Mouse (Mus musculus) kidney, adult 11 months (tissue): ENCODE measurements around the gene Sub1.

Experiments used
- DNase-seq: peaks from one replicate; pipeline ENCODE4 v3.0.0; 2022

The Sub1 gene

DNA sequence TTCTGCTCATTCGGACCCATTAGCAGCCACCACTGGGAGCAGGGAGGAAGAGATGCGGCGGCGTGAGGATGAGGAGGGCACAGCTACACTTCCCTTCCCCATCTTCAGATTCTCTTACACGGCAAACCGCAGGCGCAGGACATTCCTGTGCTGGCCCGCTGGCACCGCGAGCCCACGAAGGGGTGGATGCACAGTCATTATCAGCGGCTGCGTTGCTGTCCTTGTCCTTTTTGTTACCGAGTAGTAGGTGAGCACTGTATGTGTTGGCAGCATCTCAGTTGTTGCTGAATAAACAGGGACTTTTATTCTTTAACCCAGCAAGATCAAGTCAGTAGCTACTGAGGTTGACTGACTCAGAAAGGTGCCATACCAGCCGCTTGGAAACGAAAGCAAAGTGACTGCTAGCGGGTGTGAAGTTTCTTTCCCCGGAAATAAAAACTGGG lies 13.8 kb upstream of the Sub1 start:
- DNase-seq: peak; percentile 13

- DNase-seq: no peak
These were observed 13.2 kb upstream of the Sub1 start for GRCm38 (mm10) chr15:12009712-12010601.

- no peak for DNase-seq
These were observed 12.1 kb upstream of the Sub1 start for GRCm38 (mm10) chr15:12008894-12009293.

GRCm38 (mm10) chr15:12007971-12008800 lies 11.4 kb upstream of the Sub1 start:
- no peak for DNase-seq

- DNase-seq: no peak
These were observed 10.6 kb upstream of the Sub1 start for GRCm38 (mm10) chr15:12007421-12007820.

GRCm38 (mm10) chr15:12006169-12006568 lies 9.4 kb upstream of the Sub1 start:
- DNase-seq: no peak

DNA sequence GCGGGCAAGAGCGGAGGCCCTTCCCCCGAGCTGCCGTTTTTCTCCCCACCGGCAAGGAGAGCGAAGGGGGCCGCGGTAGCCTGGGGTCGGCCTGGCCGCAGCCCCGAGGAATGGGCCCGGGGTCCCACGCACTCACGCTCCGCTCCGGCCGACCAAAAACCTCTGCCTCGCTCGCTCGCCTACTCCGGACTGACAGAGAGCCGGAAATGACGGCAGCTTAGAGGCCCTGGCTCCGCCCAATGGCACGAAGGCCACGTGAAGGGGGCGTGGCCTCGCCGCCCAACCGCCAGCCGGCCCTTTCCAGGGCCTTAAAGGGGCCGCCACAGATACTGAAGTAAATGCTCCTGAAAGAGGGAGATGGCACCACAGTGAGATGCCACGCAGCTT lies 975 bp downstream of the Sub1 start:
- peak; percentile 91 for DNase-seq

GRCm38 (mm10) chr15:11994921-11995814 lies 1.6 kb downstream of the Sub1 start:
- peak; percentile 37 for DNase-seq

GRCm38 (mm10) chr15:11994006-11994405 lies 2.8 kb downstream of the Sub1 start:
- no peak for DNase-seq

DNA sequence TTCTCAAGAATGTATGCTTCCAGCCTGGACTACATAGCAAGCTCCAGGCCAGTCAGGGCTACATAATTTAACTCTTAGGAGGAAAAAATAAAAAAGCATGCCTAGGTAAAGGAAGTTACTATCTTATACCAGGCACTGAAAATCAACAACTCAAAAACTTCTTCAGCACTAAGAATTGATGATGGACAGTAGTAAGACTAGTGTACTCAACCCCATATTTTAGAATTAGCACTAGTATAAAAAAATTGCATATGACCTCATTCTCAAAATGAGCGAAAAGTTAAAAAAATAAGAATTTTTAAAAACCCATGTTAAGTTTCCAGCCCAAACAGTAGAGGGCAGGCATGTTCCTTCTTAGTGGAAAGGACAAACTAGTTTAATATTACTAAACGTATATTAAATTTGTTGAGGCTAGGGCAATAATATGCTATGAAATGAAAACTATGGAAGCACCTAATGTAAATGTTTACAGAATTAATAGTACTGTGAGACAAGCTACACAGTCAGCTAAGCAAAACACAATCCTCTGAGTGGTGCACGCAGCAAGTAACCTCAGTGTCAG lies 5.2 kb downstream of the Sub1 start:
- DNase-seq: no peak

GRCm38 (mm10) chr15:11988580-11988979 lies 8.2 kb downstream of the Sub1 start:
- DNase-seq: no peak

GRCm38 (mm10) chr15:11987892-11988291 lies 8.9 kb downstream of the Sub1 start:
- no peak for DNase-seq

DNA sequence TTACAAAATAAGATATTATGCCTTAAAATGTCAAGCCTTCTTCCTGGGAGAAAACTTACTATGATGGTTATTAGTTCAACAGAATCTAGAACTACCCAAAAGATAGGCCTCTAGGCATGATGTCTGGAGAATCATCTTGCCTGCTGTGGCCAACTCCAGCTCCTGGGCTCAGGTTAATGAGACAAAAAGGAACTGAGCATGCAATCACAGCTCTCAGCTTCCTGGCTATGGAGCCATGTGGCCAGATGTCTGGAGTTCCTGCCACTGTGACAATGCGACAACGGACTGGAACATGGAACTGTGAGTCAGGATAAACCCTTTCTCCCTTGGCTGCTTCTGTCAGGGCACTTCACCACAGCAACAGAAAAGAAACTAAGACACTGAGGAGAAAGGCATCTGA lies 14.8 kb downstream of the Sub1 start:
- DNase-seq: no peak

- DNase-seq: no peak
These were observed 15.3 kb downstream of the Sub1 start for GRCm38 (mm10) chr15:11981501-11981900.

DNA sequence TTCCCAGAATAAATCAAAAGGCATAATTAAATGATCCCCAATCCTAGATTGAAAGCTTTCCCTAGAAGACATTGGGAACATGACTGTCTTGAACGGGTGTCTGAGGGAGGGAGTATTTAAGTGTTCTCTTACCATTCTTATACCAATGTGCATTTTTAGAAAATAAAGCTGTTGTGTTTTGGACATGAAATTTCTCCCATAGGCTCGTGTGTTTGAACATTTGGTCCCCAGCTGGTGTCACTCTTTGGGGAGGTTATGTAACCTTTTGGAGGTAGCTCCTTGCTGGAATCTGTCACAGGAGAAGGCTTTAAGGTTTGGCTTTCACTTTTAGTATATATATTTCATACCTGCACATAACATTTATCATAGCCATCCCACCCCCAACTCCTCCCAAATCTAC lies 18.6 kb downstream of the Sub1 start:
- no peak for DNase-seq

DNA sequence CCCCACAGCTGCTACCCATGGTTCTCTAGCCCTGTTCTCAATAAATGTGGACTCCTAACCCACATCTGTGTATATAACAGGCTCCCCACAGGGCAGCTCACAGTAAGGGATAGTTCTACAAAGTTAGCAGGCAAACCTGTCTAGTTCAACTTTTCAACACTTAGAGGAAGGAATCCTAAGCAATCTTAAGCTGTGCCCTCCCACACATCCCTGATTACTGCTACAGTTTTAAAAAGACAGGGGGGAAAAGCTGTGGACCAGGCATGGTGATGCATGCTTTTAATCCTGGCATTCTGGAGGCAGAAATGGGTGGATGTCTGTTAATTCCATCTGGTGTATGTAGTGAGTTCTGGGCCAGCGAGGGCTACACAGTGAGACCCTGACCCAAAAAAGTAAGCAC lies 19.7 kb downstream of the Sub1 start:
- DNase-seq: no peak

DNA sequence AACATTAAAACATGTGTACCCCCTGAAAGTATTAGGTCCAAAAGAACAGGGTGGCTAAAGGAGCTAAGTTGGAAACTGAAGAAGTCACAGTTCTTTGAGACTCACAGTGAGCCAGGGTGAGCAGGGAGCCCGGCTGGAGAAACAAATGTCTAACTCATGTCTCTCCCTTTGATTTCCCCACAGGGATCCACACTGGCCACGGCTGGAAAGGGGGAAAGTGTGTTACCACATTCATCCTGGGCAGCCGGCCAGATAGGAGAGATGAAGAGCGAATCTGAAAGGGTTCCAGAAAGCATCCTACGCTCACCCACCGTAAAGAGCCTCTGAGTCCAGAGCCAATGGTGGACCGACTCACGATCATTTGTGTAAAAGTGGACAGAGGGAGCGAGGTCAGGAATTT lies 20.9 kb downstream of the Sub1 start:
- DNase-seq: no peak

DNA sequence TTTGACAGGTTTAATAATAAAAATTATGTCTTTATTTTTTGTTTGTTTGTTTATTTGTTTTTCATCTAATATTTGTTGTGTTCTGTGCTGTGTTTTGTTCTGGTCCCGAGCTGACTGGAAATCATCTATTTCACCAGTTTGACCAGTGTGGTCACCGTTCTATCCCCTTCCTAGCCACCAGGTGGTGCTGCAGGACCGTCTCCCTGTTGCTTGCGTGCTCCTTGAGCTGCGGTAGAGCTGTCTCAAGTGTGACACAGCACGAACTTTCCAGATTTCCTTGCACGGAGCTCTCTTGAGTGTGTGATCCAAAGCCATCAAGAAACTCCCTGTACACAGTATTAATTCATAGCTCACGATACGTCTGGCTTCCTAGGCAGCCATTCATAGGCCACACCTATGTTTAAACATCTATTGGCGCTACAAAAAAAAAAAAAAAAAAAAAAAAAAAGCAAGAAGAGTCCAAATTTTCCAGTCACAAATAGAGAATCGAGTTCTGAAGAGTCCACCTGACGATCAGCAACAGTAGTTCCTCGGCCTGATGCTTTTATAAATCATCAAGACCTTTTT lies 24.8 kb downstream of the Sub1 start:
- DNase-seq: peak; percentile 51

DNA sequence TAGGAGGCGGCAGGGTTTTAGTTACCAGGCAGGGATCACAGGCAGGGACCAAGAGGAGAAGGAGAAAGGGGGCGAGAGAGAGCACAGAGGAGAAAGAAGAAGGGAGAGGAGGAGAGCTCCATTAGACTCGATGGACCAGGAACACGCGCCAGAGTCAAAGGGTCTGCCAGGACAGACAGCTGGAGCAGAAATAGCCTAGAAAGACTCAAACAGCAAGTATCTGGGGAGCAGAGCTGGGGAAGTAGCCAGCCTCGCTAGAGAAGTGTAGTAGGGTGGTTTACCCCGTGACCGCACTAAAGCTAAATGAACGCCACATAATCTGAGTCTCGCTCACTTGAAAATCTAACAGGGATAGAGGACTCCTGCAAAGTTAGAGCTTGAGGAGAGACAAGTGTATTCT lies 26.2 kb downstream of the Sub1 start:
- DNase-seq: no peak

GRCm38 (mm10) chr15:11968851-11969250 lies 27.9 kb downstream of the Sub1 start:
- DNase-seq: no peak

- DNase-seq: no peak
These were observed 30.4 kb downstream of the Sub1 start for GRCm38 (mm10) chr15:11966367-11966766.

- DNase-seq: no peak
These were observed 31.5 kb downstream of the Sub1 start for GRCm38 (mm10) chr15:11965201-11965845.
